Mouse (Mus musculus): ENCODE measurements around the gene Flywch1. TPM values are rescaled to one million over a fixed set of nuclear protein-coding genes. Genes with fewer than 3 reads are reported as not detected.

The Flywch1 gene
- total RNA-seq, 2 experiments from 2014 or later = 173 to 185 TPM

DNA sequence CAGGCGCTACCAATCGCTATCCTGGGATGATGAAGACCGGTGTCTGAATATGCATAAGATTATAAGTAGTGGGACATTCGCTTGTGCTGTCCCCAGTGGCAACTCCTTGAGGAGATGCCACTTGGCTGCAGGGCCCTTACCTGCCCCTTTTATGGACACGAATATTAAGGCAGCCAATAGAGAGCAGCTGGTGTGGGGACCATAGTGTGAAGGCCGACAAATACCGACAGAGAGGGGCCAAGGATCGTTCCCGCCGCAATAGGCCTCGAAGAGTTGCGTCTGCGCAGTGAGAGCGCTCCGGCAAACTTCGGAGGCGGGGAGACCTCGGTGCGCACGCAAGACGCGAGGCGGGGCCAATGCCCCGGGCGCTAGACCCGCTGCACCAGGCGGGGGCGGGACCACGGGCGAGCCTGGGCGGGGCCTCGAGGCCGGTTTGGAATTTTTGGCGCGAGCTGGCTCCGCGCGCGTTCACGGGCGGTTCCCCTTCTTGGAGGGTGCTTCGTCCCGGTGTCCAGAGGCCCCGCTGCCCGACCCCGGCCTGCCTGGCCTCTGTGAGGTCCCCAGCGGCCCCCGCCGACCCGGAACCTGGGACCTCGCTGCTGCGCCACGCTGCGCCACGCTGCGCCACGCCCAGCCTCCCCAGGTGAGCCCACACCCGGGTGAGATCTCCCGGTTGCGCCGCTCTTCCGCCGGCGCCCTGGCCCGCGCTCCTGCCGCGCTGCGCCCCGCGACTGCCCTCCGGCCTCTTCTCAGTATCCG is 45.2 kb downstream of the Flywch1 start, which contains the start of gene Pkmyt1:
Gene Pkmyt1, plus strand, starts transcription at position 338 of the 759 bp plus-strand sequence.
- peak; percentile 94 for DNase-seq (ENCODE audit: low spot score in 2 of 2)
- intact Hi-C loops (cut with DNase I) = no loop called here

DNA sequence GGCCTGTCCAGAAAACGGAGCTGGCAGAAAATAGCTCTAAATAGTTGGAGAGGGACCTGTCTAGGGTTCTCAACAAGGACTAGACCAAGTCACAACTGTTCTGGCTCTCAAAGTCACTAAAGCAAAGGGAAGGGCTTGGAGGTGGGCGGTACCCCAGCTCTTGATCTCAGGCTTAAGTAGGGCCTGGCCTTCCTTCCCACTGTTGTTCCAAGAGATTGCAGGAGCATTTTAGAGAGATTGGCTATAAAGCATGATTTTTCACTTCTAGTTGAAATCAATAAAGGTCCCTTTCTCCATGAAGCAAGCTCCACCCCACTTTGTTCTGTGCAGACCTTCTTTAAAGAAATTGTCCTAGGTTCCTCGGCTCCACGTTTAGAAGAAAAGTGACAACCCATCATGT is 45.9 kb downstream of the Flywch1 start:
- intact Hi-C loops (cut with DNase I) = no loop called here
- DNase-seq (ENCODE audit: low spot score in 2 of 2) = no peak

DNA sequence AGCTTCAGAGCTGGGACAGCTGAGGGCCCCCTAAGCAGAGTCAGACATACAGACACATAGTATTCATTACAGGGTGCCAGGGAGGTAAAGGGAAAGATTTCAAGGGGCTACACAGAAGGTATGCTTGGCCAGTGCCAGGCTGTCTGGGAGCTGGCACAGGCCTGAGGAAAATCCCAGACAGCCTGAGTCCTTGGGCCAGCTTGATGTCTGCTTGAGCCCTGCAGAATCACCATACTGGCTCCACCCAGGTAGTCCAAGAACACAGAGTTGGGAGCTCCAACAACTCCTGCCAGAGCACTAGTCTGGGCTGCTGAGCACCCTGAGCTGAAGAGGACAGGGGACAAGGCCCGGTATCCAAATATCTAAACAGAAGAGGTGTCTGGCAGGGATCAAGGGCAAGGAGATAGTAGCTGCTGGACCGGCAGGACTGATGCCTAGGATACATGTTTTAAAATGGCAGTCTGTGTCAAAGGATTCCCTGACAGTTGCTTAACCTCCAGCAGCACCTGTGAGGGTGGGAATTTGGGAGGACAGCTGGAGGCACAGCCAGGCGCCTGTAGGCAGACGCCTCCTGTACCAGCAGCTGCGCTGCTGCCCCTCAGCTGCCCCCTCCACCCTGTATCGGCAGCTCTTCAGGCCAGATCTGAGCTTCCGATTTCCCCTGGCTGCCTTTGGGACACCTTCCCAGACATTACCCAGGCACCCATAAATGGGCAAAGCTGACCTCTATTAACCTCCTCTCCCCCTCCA is 48.9 kb downstream of the Flywch1 start, which contains the start of gene 1520401A03Rik:
Gene 1520401A03Rik, minus strand, starts transcription at position 408 of the 750 bp plus-strand sequence.
- intact Hi-C loops (cut with DNase I) = no loop called here

DNA sequence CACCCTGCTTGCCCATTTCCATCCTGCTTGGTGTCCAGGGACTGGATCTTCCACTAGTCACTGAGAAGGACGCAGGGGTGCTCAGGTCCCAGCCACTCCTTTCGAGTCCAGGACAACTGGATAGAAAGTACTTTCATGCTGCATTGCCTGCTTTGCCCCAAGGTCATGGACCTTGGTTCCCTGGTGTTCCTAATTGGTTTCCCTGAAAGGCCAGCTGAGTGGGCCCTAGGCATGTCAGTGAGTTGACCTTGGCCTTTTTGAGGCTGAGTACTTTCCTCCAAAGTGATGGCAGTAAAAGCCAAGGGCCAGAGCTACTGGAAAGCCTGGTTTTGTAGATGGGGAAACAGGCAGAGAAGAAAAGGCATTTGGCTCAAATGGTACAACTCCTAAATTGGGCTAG is 49.5 kb downstream of the Flywch1 start:
- intact Hi-C loops (cut with DNase I) = no loop called here
- DNase-seq (ENCODE audit: low spot score in 2 of 2) = no peak

More for the DNA sequence above, 48.9 kb downstream of the Flywch1 start, which contains the start of gene 1520401A03Rik:
- DNase-seq (ENCODE audit: low spot score in 2 of 2) = no peak

DNA sequence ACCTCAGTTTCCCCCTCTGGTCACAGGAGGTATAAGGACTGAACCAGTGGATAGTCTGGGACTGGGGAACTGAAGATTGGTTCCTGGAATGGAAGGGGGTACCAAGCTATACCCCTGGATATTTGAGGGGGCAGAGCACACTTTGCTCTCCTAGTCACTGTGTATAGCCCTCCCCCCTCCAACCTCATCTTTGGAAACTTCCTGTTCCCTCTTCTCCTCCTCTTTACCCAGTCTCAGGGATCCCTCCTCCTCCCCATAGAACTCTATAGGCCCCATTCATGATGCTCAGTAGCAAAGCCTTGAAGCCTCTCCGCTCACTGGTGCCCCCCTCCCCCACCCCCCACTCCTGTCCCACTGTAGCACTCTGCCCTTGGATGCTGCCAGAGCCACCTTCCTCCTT is 51.9 kb downstream of the Flywch1 start:
- DNase-seq (ENCODE audit: low spot score in 2 of 2) = no peak
- intact Hi-C loops (cut with DNase I) = no loop called here

DNA sequence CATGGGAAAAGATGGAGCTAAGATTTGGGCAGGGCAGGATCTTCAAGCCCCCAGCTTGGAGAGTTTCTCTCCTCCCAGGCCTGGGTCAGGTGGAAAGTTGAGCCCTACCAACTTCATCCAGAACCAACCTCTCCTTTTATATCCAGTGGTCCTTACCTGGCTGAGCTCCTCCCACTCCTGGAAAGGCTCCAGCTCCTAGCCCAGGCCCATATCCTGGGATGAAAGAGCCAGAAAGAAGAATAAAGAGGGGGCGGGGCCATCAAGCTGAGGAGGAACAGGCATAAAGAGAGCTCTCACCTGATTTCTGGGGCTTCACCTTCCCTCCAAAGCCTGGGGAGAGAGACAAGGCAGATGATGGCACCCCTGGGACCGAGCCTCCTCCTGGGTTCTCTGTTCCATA is 54.4 kb downstream of the Flywch1 start:
- intact Hi-C loops (cut with DNase I) = no loop called here
- no peak for DNase-seq (ENCODE audit: low spot score in 2 of 2)

DNA sequence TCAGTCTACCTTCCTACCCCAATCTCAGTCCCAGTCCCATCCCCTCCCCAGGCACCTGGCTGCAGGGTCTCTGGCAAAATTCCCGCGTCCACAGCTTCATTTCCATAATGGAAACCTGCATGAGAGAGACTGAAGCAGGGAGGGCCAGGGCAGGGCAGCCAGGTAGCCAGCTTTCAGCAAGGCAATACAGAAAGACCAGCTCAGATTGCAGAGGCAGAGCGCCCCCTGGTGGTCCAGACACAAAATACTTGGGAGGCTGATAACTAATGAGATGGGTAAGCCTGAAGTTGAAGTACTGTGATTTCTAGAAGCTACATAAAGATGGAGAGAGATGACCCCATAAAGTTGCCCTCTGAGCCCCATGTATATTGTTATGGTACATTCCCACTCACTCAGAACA is 65.2 kb downstream of the Flywch1 start:
- intact Hi-C loops (cut with DNase I) = no loop called here
- peak; percentile 76 to 79 for DNase-seq (ENCODE audit: low spot score in 2 of 2)

DNA sequence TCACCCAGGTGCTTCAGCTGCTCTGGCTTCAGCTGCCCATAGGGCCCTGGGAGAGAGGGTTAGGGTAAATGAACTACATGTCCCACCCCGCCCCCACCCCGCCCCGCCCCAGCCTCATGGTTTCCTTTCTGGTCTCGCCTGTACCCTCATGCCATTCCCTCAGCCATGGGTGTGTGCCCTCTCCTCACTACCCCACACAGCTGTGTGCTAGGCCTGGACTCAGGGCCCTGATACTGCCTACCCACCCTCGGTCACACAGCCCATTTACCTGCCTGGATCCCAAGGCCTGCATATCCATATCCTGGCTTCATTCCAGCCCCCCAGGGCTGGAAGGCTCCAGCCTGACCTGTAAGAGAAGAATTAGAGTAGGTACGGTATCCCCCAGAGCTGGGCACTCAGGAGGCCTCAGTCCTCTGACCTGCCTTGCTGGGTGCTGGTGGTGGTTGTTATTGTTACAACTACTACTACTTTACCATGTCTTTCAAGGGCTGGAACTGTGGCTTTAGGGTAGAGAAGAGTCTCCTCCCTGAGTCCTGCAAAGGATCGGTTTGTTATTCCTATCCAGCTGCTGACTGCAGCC is 65.8 kb downstream of the Flywch1 start:
- no peak for DNase-seq (ENCODE audit: low spot score in 2 of 2)
- intact Hi-C loops (cut with DNase I) = no loop called here

DNA sequence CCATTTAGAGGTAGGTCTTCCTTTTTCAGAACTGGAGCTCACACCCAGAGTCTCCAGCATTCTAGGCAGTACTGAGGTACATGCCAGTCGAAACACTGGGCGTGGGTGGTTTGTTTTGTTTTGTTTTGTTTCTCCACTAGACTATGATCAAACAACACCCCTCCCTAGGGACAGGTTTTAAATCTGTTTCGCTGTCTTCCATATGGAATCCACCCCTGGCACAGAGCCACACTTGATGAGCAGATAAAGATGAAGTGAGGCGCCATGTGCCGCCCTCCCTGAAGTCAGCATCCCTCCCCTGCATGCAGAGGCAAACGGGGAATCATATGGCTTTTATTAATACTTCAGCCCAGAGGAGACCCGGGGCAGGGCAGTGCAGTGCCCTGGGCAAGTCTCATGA is 66.7 kb downstream of the Flywch1 start:
- peak; percentile 47 to 58 for DNase-seq (ENCODE audit: low spot score in 2 of 2)
- intact Hi-C loops (cut with DNase I) = loop anchor here (5.0 kb wide), 1 partner anchor 42 kb away; the partner anchor contains the start of gene Bicdl2

DNA sequence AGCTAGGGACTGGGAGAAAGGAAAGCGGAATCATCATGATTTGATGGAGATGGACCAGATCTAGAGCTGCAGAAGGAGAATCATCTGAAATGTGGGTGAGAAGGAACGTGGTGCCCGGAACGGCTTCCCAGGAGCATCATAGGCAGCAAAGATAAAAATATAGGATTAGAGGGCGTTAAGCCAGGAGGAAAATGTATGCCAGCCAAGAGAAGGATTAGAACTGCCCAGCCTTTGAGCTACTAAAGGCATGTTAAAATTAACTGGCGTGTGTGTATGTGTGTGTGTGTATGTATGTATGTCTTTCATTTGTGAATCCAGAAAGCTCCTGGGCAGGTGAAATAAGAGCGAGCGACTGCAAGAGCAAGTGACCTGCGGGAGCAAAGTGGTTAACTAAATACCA is 68.1 kb downstream of the Flywch1 start:
- peak in 1 of 2 experiments; percentile 34 for DNase-seq (ENCODE audit: low spot score in 2 of 2)
- intact Hi-C loops (cut with DNase I) = loop anchor here (5.0 kb wide), 1 partner anchor 41 kb away; the partner anchor contains the start of gene Bicdl2

Other genes with a start within 250 kb of the Flywch1 start
- gene Zfp213, start 207.4 kb downstream of the Flywch1 start, total RNA-seq (2021) = 1 to 10 TPM; 6.6 to 6.8 TPM
- 10 to 100 TPM; 28.3 to 29.0 TPM for gene Zfp13, start 172.1 kb downstream of the Flywch1 start, total RNA-seq (2021)
- not detected for gene Zscan10, start 170.7 kb downstream of the Flywch1 start, total RNA-seq (2021)
- 1 to 10 TPM; 1.1 to 1.2 TPM for gene Mmp25, start 126.3 kb downstream of the Flywch1 start, total RNA-seq (2021)
- not detected for gene Bicdl2, start 111.1 kb downstream of the Flywch1 start, total RNA-seq (2021)
- gene Hcfc1r1, start 98.0 kb downstream of the Flywch1 start, total RNA-seq (2021) = 100 to 1,000 TPM; 137 to 143 TPM
- 1 to 10 TPM; 8.2 to 8.9 TPM for gene Thoc6, start 97.7 kb downstream of the Flywch1 start, total RNA-seq (2021)
- gene Tnfrsf12a, start 94.1 kb downstream of the Flywch1 start, total RNA-seq (2021) = 1 to 10 TPM; 6.3 to 9.6 TPM
- gene Cldn6, start 92.4 kb downstream of the Flywch1 start, total RNA-seq (2021) = not detected
- under 1 TPM in 1 of 2 experiments, not detected in 1; 0.23 TPM for gene Cldn9, start 87.6 kb downstream of the Flywch1 start, total RNA-seq (2021)
- under 1 TPM in 1 of 2 experiments, not detected in 1; 0.37 TPM for gene 1520401A03Rik, start 48.8 kb downstream of the Flywch1 start, total RNA-seq (2021)
- 1 to 10 TPM; 3.3 to 5.7 TPM for gene Pkmyt1, start 45.3 kb downstream of the Flywch1 start, total RNA-seq (2021)
- 10 to 100 TPM; 54.2 to 56.8 TPM for gene Paqr4, start 30.7 kb downstream of the Flywch1 start, total RNA-seq (2021)
- gene Kremen2, start 25.8 kb downstream of the Flywch1 start, total RNA-seq (2021) = under 1 TPM; 0.40 to 0.48 TPM
- 10 to 100 TPM; 25.7 to 30.1 TPM for gene Flywch2, start 14.5 kb upstream of the Flywch1 start, total RNA-seq (2021)
- 100 to 1,000 TPM; 573 to 599 TPM for gene Srrm2, start 18.9 kb upstream of the Flywch1 start, total RNA-seq (2021)
- 100 to 1,000 TPM; 334 to 397 TPM for gene Elob, start 57.5 kb upstream of the Flywch1 start, total RNA-seq (2021)
- not detected for gene Prss33, start 64.5 kb upstream of the Flywch1 start, total RNA-seq (2021)
- 1 to 10 TPM in 1 of 2 experiments, not detected in 1; 1.1 TPM for gene Prss32, start 72.3 kb upstream of the Flywch1 start, total RNA-seq (2021)
- gene Prss41, start 72.6 kb upstream of the Flywch1 start, total RNA-seq (2021) = 1 to 10 TPM; 1.9 to 2.2 TPM
- gene Prss21, start 96.5 kb upstream of the Flywch1 start, total RNA-seq (2021) = not detected
- not detected for gene Dcpp1, start 109.3 kb upstream of the Flywch1 start, total RNA-seq (2021)
- gene Dcpp2, start 109.3 kb upstream of the Flywch1 start, total RNA-seq (2021) = not detected
- not detected for gene Dcpp3, start 145.9 kb upstream of the Flywch1 start, total RNA-seq (2021)
- not detected for gene Sbp, start 170.1 kb upstream of the Flywch1 start, total RNA-seq (2021)
- not detected for gene Sbpl, start 183.7 kb upstream of the Flywch1 start, total RNA-seq (2021)
- gene Prss30, start 209.0 kb upstream of the Flywch1 start, total RNA-seq (2021) = under 1 TPM; 0.48 to 0.93 TPM
- gene Prss22, start 226.5 kb upstream of the Flywch1 start, total RNA-seq (2021) = 1 to 10 TPM; 1.8 to 2.2 TPM